10 mouse cellular contexts compared by ENCODE assay signal in the genomic region with DNA sequence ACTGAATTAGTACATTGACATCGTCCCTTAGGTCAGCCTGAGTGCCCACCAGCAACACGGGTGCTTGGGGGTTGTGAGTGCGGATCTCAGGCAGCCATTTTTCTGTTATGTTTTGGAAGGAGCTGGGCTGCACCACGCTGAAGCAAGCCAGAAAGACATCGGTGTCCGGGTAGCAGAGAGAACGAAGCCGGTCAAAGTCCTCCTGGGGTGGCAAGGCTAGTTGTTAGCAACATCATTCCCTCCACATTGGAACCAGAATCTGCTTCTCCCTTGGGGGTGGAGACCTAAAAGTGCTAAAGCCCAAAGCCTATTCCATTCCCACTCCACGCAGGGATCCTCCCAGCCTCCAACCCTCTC. TPM values are rescaled to one million over a fixed set of nuclear protein-coding genes. Genes with fewer than 3 reads are reported as not detected.
DNase-seq lines count a peak whose midpoint lies in the region; ATAC-seq lines count a peak whose summit lies in the region.
"Had no signal": no experiment of that assay in that cellular context is flagged by ENCODE, and none has a peak within 500 bp of the region (broad histone marks: within the 10 kb centered on the region; RNA-seq: fewer than 3 reads in every experiment).

No protein-coding gene starts in this region.

- H3K4me1 ChIP-seq in megakaryocyte, embryonic 14.5 days: peaks cover 31% of the 10 kb centered on the region
- H3K4me1 ChIP-seq in liver, embryonic 13.5 days (replicated peaks): peaks cover 10% of the 10 kb centered on the region
- no peaks in the 10 kb centered on the region; the same call in 1 of the 2 replicates for H3K4me1 ChIP-seq in stomach, embryonic 16.5 days (ENCODE audit: control insufficient read depth, insufficient read depth, low read length)

- WGBS in liver, embryonic 13.5 days (ENCODE audit: insufficient replicate concordance): 53% methylated on average over 9 of the region's 9 CpGs
- 52% methylated on average over 9 of the region's 9 CpGs for WGBS in stomach, embryonic 16.5 days

- no peak for DNase-seq in cerebellum, postnatal 36 days
- no peak for DNase-seq in liver, embryonic 13.5 days
- no peak for DNase-seq in embryo, embryonic 10.5 days (ENCODE audit: low spot score)
- DNase-seq in urinary bladder, postnatal 36 days (ENCODE audit: low spot score in 2 of 2): no peak

- peak; percentile 21; the same call in 1 of the 2 replicates for ATAC-seq in cerebellum, adult (ENCODE audit: insufficient number of reproducible peaks, low FRiP score, low TSS enrichment)
- no peak for ATAC-seq in megakaryocyte, adult 5-6 weeks (ENCODE audit: poor library complexity, severe bottlenecking)
- no peak for ATAC-seq in liver, embryonic 13.5 days (ENCODE audit: low read depth)
- no peak for ATAC-seq in stomach, embryonic 16.5 days (ENCODE audit: insufficient read depth, low FRiP score)

- no peaks in the 10 kb centered on the region for H3K9me3 ChIP-seq in megakaryocyte, embryonic 14.5 days
- H3K9me3 ChIP-seq in liver, embryonic 13.5 days (replicated peaks): no peaks in the 10 kb centered on the region
- no peaks in the 10 kb centered on the region for H3K9me3 ChIP-seq in stomach, embryonic 16.5 days (replicated peaks; ENCODE audit: control insufficient read depth, low read length)

- H3K36me3 ChIP-seq in megakaryocyte, embryonic 14.5 days (replicated peaks; ENCODE audit: low read length): no peaks in the 10 kb centered on the region
- no peaks in the 10 kb centered on the region for H3K36me3 ChIP-seq in liver, embryonic 13.5 days
- no peaks in the 10 kb centered on the region for H3K36me3 ChIP-seq in stomach, embryonic 16.5 days (ENCODE audit: control insufficient read depth, insufficient read depth, low read length)

- peaks cover 42% of the 10 kb centered on the region for H3K27me3 ChIP-seq in megakaryocyte, embryonic 14.5 days (replicated peaks)
- peaks cover 33% of the 10 kb centered on the region for H3K27me3 ChIP-seq in liver, embryonic 13.5 days
- H3K27me3 ChIP-seq in stomach, embryonic 16.5 days (ENCODE audit: control insufficient read depth, insufficient read depth, low read length): no peaks in the 10 kb centered on the region

- H3K27ac ChIP-seq in liver, embryonic 13.5 days: no peak overlapping the region
- peak overlapping the region; percentile 54; the same call in 1 of the 2 replicates for H3K27ac ChIP-seq in stomach, embryonic 16.5 days (ENCODE audit: low read length)

- 0 out of 2 replicates have a peak overlapping the region, but pooled peaks have one; percentile 61 for H3K9ac ChIP-seq in liver, embryonic 13.5 days
- peak overlapping the region; percentile 73 for H3K9ac ChIP-seq in stomach, embryonic 16.5 days (ENCODE audit: low read length)

- peak overlapping the region; percentile 90 for H3K4me2 ChIP-seq in liver, embryonic 13.5 days
- peak overlapping the region; percentile 97 for H3K4me2 ChIP-seq in stomach, embryonic 16.5 days (ENCODE audit: low read depth, low read length)

- peak overlapping the region; percentile 94 for H3K4me3 ChIP-seq in megakaryocyte, embryonic 14.5 days (replicated peaks)
- H3K4me3 ChIP-seq in liver, embryonic 13.5 days (replicated peaks): peak overlapping the region; percentile 60; the same call in 1 of the 2 replicates
- H3K4me3 ChIP-seq in stomach, embryonic 16.5 days (replicated peaks; ENCODE audit: low read length): peak overlapping the region; percentile 66

RNA-seq across cellular contexts. Expression of gene Rhov, which starts 0.8 kb away (rescaled TPM):
- 1.9 TPM in 1 of 2 replicates, not detected in the other for polyA plus RNA-seq in megakaryocyte, embryonic 14.5 days (2012; ENCODE audit: insufficient read depth, low replicate concordance)
- total RNA-seq in megakaryocyte, adult 5-6 weeks (2015): 0.16 and 0.59 TPM in 2 replicates
- total RNA-seq in megakaryocyte, adult 5-6 weeks (2017): 0.28 and 0.81 TPM in 2 replicates
- 0.08 and 0.16 TPM in 2 replicates for polyA plus RNA-seq in liver, embryonic 13.5 days (2015; fragmentation: Nextera tagmentation; extraction: Ambion mirVana)
- polyA plus RNA-seq in stomach, embryonic 16.5 days (2015; fragmentation: Nextera tagmentation; extraction: Ambion mirVana): 30.2 and 34.5 TPM in 2 replicates
- total RNA-seq: adrenal gland, postnatal 14 days had no signal

RNA-seq across cellular contexts. Expression of gene Vps18, which starts 18.3 kb away (rescaled TPM):
- 8.8 and 11.1 TPM in 2 replicates for polyA plus RNA-seq in megakaryocyte, embryonic 14.5 days (2012; ENCODE audit: insufficient read depth, low replicate concordance)
- total RNA-seq in megakaryocyte, adult 5-6 weeks (2015): 8.9 and 9.0 TPM in 2 replicates
- 19.6 and 21.2 TPM in 2 replicates for total RNA-seq in megakaryocyte, adult 5-6 weeks (2017)
- 6.5 and 6.6 TPM in 2 replicates for polyA plus RNA-seq in liver, embryonic 13.5 days (2015; fragmentation: Nextera tagmentation; extraction: Ambion mirVana)
- 17.5 and 19.8 TPM in 2 replicates for polyA plus RNA-seq in stomach, embryonic 16.5 days (2015; fragmentation: Nextera tagmentation; extraction: Ambion mirVana)

RNA-seq across cellular contexts. Expression of gene Spint1, which starts 33.1 kb away (rescaled TPM):
- not detected in 2 replicates for polyA plus RNA-seq in megakaryocyte, embryonic 14.5 days (2012; ENCODE audit: insufficient read depth, low replicate concordance)
- total RNA-seq in megakaryocyte, adult 5-6 weeks (2015): not detected in 2 replicates
- total RNA-seq in megakaryocyte, adult 5-6 weeks (2017): not detected in 2 replicates
- 0.09 and 0.36 TPM in 2 replicates for polyA plus RNA-seq in liver, embryonic 13.5 days (2015; fragmentation: Nextera tagmentation; extraction: Ambion mirVana)
- 78.6 and 95.9 TPM in 2 replicates for polyA plus RNA-seq in stomach, embryonic 16.5 days (2015; fragmentation: Nextera tagmentation; extraction: Ambion mirVana)

RNA-seq across cellular contexts. Expression of gene Ppp1r14d, which starts 40.6 kb away (rescaled TPM):
- not detected in 2 replicates for polyA plus RNA-seq in megakaryocyte, embryonic 14.5 days (2012; ENCODE audit: insufficient read depth, low replicate concordance)
- total RNA-seq in megakaryocyte, adult 5-6 weeks (2015): not detected in 2 replicates
- not detected in 2 replicates for total RNA-seq in megakaryocyte, adult 5-6 weeks (2017)
- polyA plus RNA-seq in liver, embryonic 13.5 days (2015; fragmentation: Nextera tagmentation; extraction: Ambion mirVana): not detected in 2 replicates
- 3.4 TPM in 2 replicates for polyA plus RNA-seq in stomach, embryonic 16.5 days (2015; fragmentation: Nextera tagmentation; extraction: Ambion mirVana)
- total RNA-seq: adrenal gland, postnatal 14 days; gastrocnemius, postnatal 4 days had no signal

RNA-seq across cellular contexts. Expression of gene Dll4, which starts 55.3 kb away (rescaled TPM):
- polyA plus RNA-seq in megakaryocyte, embryonic 14.5 days (2012; ENCODE audit: insufficient read depth, low replicate concordance): not detected in 2 replicates
- total RNA-seq in megakaryocyte, adult 5-6 weeks (2015): 0.09 TPM in 1 of 2 replicates, not detected in the other
- not detected in 2 replicates for total RNA-seq in megakaryocyte, adult 5-6 weeks (2017)
- polyA plus RNA-seq in liver, embryonic 13.5 days (2015; fragmentation: Nextera tagmentation; extraction: Ambion mirVana): 1.7 and 1.9 TPM in 2 replicates
- polyA plus RNA-seq in stomach, embryonic 16.5 days (2015; fragmentation: Nextera tagmentation; extraction: Ambion mirVana): 6.8 and 8.2 TPM in 2 replicates

Comparison
In these comparisons a context has a peak if more than half of its experiments do, and no peak if none do; other contexts are left out.
1. RNA of gene Rhov, which starts 0.8 kb away (polyA plus RNA-seq): 30.2 to 34.5 TPM in stomach, embryonic 16.5 days; 1.9 TPM in megakaryocyte, embryonic 14.5 days and 0.08 to 0.16 TPM in liver, embryonic 13.5 days; every median in the first group is over 10 times any median in the second.
2. RNA of gene Spint1, which starts 33.1 kb away (polyA plus RNA-seq): 78.6 to 95.9 TPM in stomach, embryonic 16.5 days; 0.09 to 0.36 TPM in liver, embryonic 13.5 days and not detected in megakaryocyte, embryonic 14.5 days; every median in the first group is over 10 times any median in the second.
3. Peak in every context shown above with its lines, with median percentiles within 50 percentile points of each other: H3K4me3 ChIP-seq.